Mouse (Mus musculus): ENCODE results near the gene Ikzf2.
A peak's percentile ranks its signal among the peaks of the same experiment; 100 is the strongest.

Ikzf2 gene

DNA sequence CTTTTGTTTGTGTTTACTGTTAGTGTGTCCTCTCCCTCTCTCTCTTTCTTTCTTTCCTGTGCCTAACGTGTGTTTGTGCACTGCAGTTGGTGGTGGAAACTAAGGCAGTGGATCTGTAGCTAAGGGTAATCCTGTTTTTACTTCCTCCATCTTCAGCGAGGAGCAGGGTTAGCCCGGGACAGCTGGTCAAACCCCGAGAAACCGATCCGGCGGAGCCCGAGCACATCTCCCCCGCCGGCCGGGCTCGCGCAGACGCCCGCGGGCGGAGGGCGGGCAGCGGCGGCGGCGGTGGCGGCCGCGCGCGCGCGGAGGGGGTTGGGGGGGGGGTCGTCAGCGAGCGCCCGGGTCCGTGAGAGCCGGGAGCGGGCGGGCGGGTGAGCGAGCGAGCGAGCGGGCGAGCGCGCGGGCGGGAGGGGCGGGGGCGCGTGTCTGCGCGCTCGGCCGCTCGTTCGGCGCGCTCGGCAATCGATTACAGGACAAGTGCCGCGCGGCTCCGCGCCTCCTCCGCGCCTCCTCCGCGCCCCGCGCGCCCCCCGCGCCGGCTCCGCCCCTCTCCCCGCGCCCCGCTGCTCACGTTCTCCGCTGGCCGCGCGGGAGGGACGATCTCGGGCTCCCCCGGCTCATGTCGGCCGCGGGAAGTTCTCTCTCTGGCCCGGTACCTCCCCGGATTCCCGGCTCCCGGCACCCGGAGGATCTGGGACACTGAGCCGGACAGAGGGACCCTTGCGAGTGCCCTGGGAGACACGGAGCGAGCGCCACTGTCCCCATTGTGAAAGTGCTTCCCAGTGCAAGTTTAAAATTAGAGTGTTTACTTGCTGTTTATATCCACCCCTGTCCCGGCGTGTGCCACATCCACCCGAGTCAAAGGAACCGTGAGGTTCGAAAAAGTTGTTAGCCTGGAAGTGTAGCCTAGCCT is at the start of gene Ikzf2:
Gene Ikzf2 (minus strand): TSS at position 170 of the 916 bp plus-strand sequence.
- DNase-seq, result peak; percentile 78 to 87

DNA sequence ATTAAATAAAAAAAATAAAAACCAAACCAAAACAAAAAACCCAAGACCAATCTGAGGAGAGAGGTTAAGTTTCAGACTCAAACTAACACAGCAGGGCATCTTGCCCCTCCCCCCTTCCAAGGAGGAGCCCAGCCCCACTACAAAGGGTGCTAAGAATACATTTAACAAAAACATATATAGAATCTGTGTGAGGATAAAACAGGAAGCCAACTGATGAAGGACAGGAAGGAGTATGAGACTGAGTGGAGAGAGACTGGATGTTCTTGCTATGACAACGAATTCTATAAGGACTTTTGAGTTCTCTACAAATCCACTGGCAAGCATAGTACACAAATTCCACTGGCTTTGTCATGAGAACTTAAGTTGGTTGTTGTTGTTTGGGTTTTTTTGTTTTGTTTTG is 42.7 kb upstream of the Ikzf2 start:
- DNase-seq, result no peak

DNA sequence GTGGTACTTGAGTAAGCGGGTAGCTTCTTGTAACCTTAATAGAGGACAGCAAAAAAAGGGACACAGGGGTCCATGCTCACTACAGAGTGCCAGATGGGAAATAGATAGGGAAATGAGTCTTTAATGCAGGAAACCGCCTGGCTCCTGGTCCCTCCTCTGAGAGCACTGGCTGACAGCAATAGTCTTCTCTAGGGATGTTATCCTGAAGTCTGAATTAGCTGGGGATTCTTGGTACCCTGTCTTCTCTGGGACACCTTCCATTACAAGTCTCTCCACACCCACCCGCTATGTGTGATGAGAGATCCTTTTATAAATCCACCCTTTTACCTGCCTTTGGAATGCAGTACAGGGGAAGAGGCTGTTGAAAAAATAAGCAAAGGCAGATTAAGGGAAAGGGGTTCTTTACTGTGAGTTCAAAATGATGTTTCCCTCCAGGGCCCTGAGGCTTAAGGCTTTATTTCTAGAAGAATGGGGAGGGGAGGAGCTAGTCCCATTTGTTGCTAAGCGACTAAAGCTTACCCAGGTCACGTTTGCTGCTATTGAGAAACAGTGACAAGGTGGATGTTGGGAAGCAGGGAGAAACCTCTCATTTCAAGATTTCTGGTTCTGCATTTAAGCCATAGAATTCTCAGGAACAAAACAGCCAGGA is 42.1 kb upstream of the Ikzf2 start:
- DNase-seq, result no peak

DNA sequence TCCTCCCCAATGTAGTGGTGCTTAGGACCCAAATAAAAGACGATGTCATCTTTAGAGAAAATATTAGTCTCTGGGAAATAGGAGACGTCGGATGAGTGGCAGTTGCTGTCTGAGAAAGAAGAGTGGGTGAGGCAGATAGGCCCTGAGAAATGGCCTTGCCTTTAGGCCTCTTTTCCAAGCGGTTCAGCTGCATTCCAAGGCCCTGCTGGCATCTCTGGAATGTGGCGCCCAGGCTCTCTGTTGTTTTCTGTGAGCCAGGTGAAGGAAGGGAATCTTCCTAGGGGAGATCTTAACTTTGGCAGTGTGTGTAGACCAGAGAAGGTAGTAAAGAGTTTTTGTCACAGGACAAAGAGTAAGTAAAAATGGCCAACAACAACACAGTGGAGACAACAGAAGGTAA is 40.9 kb upstream of the Ikzf2 start:
- peak; percentile 8 to 27 for DNase-seq

DNA sequence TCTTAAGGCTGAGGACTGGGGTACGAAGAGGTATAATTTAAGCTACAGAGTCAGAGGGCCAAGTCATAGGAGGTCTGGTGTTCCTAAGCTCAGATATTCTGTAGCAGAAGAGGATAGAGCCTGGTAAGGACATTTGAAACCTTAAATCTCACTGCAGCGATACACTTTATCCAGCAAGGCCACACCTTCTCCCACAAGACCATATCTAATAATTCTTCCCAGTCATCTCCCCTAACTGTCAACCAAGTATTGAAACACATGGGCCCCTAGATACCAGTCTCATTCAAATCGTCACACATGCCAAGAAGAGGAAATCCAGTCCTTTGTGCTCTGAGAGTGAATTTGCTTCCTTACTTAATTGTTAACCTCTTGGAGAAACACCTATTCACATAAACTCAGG is 30.1 kb upstream of the Ikzf2 start:
- no peak for DNase-seq

DNA sequence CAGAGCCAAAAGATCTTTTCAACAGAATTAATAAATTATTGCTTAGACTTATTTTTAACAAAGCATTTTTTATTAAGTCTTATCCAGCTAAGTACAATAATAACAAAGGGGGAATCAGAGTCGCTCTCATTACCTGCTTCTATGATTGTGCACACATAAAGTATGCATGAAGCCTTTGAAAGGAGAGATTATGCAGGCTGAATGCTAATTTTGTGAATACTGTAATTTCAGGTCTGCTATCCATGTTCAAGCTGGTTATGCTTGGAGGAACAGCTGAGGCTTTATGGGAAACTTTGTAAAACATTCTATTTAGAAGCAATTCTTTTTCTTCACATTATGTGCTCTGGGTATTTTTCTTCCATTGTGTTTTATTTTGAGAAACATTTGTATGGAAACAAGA is 21.5 kb upstream of the Ikzf2 start:
- no peak for DNase-seq

DNA sequence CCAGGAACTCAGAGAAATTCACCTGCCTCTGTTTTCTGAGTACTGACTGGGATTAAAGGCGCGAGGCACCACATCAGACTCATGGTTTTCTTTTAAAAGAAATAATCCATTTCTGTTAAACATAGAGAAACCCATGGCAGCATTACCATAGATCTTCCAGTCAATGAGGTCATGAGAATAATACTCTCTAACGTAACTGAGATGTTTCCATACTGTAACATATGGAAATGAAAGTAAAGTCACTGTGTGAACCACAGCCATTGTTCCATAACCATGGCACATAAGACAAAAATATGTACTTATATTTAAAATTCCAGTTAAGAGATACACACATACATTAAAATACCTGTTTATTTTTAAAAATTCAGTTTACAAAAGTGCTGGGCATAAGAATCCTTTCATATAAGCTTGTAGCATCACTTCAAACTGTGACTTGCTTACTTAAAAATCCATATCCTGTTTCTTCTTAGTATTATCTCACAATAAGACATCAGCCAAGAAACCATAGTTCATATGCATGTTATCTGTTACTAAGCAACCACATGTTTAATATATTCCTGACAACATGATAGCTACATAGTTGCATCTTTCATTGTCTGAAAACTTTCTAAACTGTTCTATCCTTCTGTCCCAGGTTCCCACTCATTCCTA is 16.6 kb upstream of the Ikzf2 start:
- DNase-seq, result no peak

DNA sequence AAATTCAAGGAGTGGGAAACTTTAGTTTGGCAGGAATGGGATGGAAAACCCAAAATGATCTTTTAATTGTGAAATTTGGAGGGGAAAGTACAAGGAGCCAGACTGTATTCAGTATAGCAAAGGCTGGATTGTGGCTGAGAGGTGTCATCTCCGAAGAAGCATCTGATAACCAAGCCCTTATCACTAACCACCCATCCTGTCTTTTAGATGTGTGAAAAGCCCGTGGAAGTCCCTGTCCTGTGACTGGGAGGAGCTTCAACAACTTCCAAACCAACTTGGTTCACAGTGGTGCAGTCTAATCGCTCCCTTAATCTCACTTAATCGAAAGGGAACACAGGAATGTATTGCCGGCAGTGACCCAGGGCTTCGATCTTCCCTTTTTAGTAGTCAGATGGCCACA is 4.9 kb upstream of the Ikzf2 start:
- DNase-seq, result no peak

DNA sequence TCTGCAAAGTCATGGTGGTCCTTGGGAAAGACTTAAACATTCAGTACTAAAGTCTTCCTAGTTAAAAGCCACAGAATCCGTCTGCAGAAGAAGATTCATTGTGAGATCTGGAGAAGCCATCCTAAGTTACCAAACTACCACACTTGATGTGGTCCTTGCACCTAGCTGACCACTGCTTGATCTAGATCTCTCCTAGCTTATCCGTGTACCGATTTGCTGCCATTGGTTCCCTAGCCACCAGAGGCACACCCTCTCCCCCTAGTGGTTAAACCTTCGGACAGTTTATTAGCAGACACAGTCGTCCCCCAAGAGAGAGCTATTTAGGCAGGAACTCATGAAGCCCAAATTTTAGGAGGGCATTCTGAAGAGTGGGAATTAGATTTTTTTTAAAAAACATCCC is 1.9 kb upstream of the Ikzf2 start:
- DNase-seq, result peak; percentile 33 to 61

DNA sequence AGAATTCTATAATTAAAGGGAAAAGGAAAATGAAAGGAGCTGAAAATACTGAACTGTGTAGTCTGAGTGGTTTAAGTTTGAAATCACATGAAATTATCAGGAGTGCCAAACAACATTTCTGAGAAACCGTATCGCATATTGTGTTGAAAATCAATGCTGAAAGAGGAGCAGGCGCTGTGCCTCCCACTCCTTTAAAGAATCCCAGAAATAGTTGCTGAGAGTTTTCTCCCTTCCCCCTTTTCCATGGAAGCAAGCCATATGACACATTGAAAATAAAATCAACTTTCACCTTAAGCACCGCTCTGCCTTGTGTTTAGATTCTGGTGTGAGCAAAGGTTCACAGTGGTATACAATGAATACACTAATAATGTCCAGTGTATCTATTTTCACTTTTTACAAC is 1.1 kb upstream of the Ikzf2 start:
- no peak for DNase-seq

DNA sequence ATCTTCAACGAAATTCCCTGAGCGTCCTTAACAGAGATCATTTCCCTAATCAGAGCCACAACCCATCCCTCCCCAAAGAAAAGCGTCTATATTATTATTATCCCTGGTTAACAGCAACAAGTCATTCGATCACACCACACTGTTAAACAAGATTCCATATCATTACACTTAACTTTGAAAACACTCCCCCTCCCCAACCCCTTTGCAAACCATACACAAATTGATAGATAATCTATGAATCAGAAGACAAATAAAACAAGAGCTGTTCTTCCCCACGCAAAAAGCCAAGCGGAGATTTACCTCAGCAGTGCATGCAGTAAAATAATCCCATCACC is 337 bp downstream of the Ikzf2 start:
- no peak for DNase-seq

DNA sequence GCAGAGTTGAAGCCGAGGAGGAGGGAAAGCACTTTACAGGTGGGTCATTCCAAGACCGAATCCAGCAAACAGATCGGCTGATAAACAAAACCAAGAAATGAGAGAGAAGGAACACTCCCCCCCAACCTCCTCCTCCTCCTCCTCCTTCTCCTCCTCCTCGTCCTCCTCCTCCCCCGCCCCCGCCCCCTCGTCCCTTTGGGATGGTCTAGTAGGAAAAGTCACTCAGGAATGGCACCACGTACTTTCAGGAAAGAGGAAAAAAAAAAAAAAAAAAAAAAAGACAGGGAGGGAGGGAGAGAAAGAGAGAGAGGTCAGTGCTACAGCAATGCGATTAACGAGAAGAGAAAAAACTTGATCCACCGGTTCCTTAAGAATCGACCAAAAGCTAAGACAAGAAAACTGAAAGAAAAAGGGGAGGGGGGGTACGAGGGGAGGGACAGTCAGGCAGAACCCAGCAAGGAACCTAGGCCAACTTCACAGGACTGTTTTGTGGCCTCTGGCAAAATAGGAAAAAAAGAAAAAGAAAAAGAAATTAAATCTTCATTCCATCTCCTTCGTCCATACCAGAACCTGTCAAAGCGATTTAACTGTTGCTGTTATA is 1.1 kb downstream of the Ikzf2 start:
- DNase-seq, result peak in 1 of 2 experiments; percentile 12

DNA sequence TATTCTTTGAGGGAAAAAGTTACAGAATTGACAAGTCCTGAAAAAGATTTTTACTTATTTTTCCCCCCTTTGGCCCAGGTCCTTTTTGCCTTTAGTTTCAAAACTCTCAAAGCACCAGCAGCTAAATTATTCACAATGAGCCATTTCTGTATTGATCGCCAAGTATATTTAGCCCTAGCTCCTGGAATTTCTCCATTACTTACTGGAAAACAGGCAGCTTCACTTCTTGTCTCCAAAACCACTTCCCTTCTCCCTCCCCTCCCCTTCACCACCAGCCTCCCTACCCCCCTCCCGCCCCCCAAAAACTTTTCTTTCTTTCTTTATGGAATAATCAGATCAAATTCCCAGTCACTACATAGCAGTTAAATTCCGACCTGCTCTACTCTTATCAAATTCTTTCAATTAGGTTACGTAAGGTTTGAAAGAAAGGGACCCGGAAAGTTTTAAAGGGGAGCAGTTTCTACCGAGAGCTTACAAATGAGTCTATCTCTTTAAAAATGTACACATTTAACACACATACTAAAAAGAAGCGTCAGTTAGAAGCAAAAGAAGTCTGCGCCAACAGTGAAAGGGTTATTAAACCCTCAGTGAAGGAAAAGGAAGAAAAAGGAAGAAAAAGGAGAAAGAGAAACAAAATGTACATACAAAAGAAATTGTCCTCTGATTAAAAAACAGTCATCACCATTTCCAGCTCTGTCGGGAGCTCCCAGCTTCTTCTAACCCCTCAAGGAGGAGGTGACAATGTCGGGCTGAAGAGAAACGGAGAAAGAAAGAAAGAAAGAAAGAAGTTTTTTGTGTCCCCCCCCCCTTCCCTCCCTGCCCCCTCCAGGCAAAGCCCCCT is 1.8 kb downstream of the Ikzf2 start:
- DNase-seq, result no peak

DNA sequence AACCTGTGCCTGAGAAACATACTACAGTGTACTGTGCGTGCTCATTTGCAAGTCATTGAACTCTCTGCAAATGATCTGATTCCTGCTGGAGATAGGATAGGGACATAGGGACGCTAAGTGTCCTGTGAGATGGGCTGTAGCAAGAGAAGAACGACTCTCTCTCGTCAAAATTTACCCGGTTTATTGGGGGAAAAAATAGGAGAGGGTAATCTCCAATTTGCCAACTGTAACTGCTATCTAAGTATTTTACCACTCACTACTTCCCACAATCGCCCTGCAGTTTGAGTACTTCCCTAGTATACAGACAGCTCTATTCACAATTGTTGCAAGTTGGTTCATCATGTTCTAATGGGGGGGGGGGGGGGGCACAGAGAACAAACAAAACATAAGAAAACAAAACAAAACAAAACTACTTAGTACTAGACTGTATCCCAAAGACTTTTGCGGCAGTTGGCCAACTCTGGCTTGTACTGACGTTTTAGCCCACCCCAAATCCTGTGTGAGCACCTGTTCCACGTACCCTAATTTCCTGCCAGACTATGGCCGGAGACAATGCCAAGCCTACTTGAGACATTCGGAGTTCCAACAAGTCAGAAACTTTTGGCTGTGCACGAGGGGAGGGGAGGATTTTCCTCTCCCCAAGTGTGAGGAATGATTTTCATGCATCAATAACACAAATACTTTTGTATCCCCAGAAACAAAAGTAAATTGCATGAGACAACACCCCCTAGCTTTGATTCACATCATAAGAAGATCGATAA is 2.6 kb downstream of the Ikzf2 start:
- DNase-seq, result no peak

DNA sequence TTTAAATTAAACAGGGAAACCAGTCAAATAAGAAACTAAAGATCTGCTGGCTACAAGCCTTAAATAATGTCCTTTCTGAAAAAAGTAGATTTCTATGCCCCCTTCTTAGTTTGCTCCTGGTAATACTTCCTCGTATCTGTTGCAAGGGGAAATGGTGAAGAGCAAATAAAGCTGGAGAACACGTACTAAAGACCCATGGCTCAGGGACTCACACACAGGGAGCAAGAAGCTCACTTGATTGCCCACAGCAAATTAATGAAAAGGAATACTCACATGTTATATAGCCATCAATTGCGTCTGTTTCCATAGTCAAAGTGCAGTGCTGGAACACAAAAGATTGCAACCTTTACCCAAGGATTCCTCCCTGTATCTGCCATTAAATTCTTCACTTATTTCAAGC is 3.2 kb downstream of the Ikzf2 start:
- DNase-seq, result no peak

DNA sequence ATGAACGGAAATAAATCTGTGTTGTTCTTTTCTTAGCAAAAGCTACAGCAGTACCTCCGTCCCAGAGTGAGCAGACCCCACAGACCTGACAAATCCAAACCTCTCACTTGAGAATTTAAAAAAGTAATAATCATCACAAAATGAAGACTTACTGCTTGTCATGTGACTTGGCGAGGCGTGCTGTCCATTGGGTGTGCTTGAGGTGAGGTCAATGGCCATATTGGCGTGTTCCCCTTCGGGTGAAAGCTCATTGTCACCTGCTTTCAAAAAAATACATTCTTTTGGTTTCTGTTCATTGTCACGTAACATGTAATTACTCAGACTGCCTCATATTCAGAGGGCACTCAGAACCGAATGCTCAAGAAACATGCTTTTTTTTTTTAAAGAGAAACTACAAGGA is 4.0 kb downstream of the Ikzf2 start:
- no peak for DNase-seq

DNA sequence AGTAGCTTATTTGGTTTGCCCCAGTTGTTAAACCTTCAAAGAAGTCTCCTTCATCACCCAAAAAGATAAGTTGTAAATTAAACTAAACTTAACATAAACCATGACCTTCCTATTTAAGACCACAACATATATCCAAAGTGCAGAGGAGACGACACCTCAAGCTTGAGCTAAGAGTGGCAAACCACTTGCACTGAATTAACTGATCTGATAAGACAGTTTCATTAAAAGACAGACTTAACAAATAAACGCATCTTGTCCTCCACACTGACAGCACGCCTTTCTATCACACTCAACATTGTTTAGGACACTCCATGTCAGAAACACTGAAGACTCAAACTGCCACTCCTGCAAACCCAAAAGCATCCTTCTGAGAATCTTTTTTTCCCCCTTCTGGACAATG is 4.8 kb downstream of the Ikzf2 start:
- no peak for DNase-seq

DNA sequence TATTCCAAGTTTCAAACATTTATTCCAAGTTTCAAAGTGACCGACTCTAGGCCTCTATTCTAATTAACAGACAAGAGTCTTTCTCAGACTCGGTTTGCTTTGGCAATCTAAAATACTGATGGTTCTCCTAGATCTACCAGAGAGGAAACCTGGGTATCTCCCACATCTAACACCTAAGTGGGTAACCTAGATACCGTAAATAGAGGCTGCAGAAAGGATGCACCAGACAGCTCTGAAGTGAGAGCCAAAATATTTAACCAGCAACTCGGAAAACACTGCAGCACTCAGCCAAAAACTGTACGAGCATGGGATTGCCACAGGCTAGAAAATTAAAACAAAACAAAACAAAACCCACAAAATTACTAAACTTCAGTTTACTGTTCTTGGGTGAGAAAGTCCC is 6.0 kb downstream of the Ikzf2 start:
- DNase-seq, result no peak

DNA sequence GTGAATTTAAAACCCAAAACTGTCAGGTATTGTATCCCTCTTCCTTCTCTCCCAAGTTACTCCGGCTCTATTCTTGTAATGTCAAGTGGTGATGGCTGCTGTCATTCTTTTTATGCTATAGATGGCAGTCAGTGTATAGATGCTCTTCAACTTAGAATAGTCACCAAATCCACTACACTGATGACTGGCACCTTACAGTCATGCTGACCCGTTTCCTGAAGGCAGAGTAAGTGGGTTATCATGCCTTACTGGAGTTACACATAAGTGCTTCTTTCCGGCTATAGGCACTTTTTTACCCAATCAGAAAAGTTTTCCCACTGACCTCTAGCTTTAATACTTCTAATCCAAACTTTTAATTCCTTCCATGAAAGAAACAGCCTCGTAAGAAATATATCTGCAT is 6.5 kb downstream of the Ikzf2 start:
- DNase-seq, result no peak

DNA sequence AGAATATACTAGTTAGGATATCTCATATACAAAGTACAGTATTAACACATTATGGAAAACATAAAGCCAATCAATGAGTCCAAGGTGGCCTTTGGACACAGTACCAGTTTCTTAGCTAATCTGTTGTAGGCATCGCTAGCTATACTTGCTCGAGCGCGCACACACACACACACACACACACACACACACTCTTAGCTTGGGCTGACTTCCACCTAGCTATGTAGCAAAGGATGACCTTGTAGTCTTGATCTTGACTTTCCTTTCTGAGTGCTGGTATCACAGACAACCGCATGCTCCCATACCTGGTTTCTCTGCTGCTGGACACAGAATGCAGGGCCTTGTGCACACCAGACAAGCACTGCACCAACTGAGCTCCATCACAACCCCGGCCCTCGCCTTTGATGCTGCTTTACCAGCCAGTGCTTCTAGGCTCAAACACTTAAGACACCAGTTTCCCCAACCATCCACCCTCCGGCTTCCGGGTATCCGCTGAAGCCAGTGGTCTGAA is 17.1 kb downstream of the Ikzf2 start:
- DNase-seq, result no peak

DNA sequence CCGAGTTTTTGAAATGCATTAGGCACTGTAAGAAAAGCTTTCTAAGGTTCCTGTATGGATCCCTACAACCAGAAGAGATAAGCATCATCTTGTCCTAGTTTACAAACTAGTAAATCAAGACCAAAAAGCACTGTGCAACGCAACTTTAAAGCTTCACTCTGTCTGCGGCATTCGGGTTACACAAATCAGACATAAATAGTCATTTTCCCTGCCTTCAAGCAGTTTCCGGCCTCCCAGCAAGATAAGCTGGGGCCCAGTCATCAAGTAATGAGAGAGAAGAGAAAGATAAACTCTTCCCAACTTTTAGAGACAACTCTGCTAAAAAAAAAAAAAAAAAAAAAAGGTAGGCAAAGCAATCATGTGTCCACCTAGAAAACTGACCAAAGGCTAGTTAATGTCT is 19.6 kb downstream of the Ikzf2 start:
- DNase-seq, result no peak

DNA sequence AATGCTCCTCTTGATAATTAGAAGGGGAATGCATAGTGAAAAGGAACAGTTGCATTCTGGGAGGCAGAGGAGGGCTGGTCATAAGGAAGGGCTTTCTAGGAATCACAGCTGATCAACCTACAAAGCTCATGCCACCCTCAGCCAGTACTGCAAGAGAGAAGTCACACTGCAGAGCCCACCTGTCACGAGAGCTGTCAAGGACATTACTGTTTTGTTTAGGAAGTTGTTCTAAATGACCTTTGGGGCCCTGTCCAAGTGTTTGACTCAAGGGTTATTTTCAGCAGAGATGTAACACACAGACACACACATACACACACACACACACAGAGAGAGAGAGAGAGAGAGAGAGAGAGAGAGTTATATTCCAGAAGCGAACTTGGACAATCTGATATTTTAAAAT is 27.3 kb downstream of the Ikzf2 start:
- no peak for DNase-seq
